Mouse (Mus musculus) hindbrain, embryonic 13.5 days (tissue): ENCODE measurements around the gene Krtap12-1. TPM values are rescaled to one million over a fixed set of nuclear protein-coding genes. Genes with fewer than 3 reads are reported as not detected.
"Not testable (repeated sequence)": the region's sequence is repeated elsewhere in the genome, so short reads cannot be mapped to it uniquely, and the experiment has no call there.

Experiments used
- ATAC-seq: fragments of 200-750 bp; cut with Nextera tagmentation; 2 replicates; pipeline ENCODE4 v1.8.0; 2017; ENCODE audit warnings: moderate TSS enrichment; ENCODE audit not compliant: low FRiP score
- H3K27ac ChIP-seq: fragments of 300-500 bp; sonication (generic); 2 replicates; pipeline ENCODE4 v1.5.1; 2015; ENCODE audit warnings: inconsistent platforms, mild to moderate bottlenecking, moderate library complexity
- H3K27me3 ChIP-seq: fragments of 300-500 bp; sonication (generic); 2 replicates; pipeline ENCODE4 v1.6.1; 2015; ENCODE audit warnings: mild to moderate bottlenecking, inconsistent platforms
- H3K36me3 ChIP-seq: fragments of 300-500 bp; sonication (generic); 2 replicates; pipeline ENCODE4 v1.6.1; 2015; ENCODE audit warnings: mild to moderate bottlenecking, inconsistent platforms
- H3K4me1 ChIP-seq: fragments of 300-500 bp; sonication (generic); replicated peaks from 2 replicates; pipeline ENCODE4 v1.6.1; 2015; ENCODE audit warnings: inconsistent platforms
- H3K4me2 ChIP-seq: fragments of 300-500 bp; sonication (generic); 2 replicates; pipeline ENCODE4 v1.6.1; 2015; ENCODE audit warnings: inconsistent platforms, mild to moderate bottlenecking, moderate library complexity
- H3K4me3 ChIP-seq: fragments of 300-500 bp; sonication (generic); 2 replicates; pipeline ENCODE4 v1.5.1; 2015; ENCODE audit warnings: mild to moderate bottlenecking, inconsistent platforms
- H3K9ac ChIP-seq: fragments of 300-500 bp; sonication (generic); 2 replicates; pipeline ENCODE4 v1.6.1; 2015; ENCODE audit warnings: mild to moderate bottlenecking, inconsistent platforms
- H3K9me3 ChIP-seq: fragments of 300-500 bp; sonication (generic); 2 replicates; pipeline ENCODE4 v1.6.1; 2016; ENCODE audit warnings: inconsistent platforms
- WGBS: fragments of 180-500 bp; shearing (Covaris S2); methylation state at CpG from one replicate; pipeline ENCODE4 v1.1.7; 2015; 5-methylcytosine and 5-hydroxymethylcytosine counted together
- polyA plus RNA-seq: library from polyadenylated mRNA; unstranded; fragments of >200 nt; fragmentation: Nextera tagmentation; extraction: Ambion mirVana; gene quantifications from 2 replicates; pipeline ENCODE4 v1.2.1, GENCODE M21; 2015

Gene Krtap12-1
- polyA plus RNA-seq, 1 experiment from 2014 or later, result not detected

- no peak for ATAC-seq
- Histone ChIP-seq H3K36me3 (no peaks in the 10 kb centered on the region), H3K27ac (no peak overlapping the region), H3K4me3 (no peak overlapping the region), H3K9ac (no peak overlapping the region), H3K4me1 (no peaks in the 10 kb centered on the region), H3K27me3 (no peaks in the 10 kb centered on the region), H3K4me2 (no peak overlapping the region), H3K9me3 (0 out of 2 replicates have a peak, but pooled peaks cover 9% of the 10 kb centered on the region)
- 82% methylated on average over 3 of the region's 3 CpGs for WGBS
Observed at GRCm38 (mm10) chr10:77709831-77710230, 10.6 kb upstream of the Krtap12-1 start.

- H3K9ac ChIP-seq, H3K27me3 ChIP-seq, H3K4me1 ChIP-seq, H3K27ac ChIP-seq, H3K4me3 ChIP-seq, H3K4me2 ChIP-seq, ATAC-seq, H3K36me3 ChIP-seq, H3K9me3 ChIP-seq: not testable (repeated sequence)
Observed at GRCm38 (mm10) chr10:77711157-77711556, 9.2 kb upstream of the Krtap12-1 start, which contains the start of gene Gm10024. Gene Gm10024, plus strand, starts transcription at chr10:77711457.

- WGBS, result 79% methylated on average over 4 of the region's 4 CpGs
Observed at GRCm38 (mm10) chr10:77713734-77714133, 6.7 kb upstream of the Krtap12-1 start.

GRCm38 (mm10) chr10:77715507-77715906, 4.9 kb upstream of the Krtap12-1 start, which contains the start of gene Gm10142:
Gene Gm10142, plus strand, starts transcription at chr10:77715807.
- Histone ChIP-seq H3K4me1 (no peaks in the 10 kb centered on the region), H3K9me3 (peaks cover 7% of the 10 kb centered on the region; the same call in 1 of the 2 replicates), H3K27ac (no peak within 1 kb of the TSS), H3K27me3 (no peaks in the 10 kb centered on the region), H3K4me2 (no peak within 1 kb of the TSS), H3K9ac (no peak within 1 kb of the TSS), H3K36me3 (no peaks in the 10 kb centered on the region), H3K4me3 (no peak within 1 kb of the TSS)
- 74% methylated on average over 1 of the region's 1 CpGs for WGBS
- ATAC-seq, result no peak

More at GRCm38 (mm10) chr10:77713734-77714133, 6.7 kb upstream of the Krtap12-1 start:
- H3K9ac ChIP-seq, result no peak overlapping the region
- H3K4me3 ChIP-seq, result no peak overlapping the region
- 0 out of 2 replicates have a peak, but pooled peaks cover 4% of the 10 kb centered on the region for H3K9me3 ChIP-seq
- H3K36me3 ChIP-seq, result no peaks in the 10 kb centered on the region
- H3K27ac ChIP-seq, result no peak overlapping the region
- no peaks in the 10 kb centered on the region for H3K4me1 ChIP-seq
- no peak for ATAC-seq
- no peaks in the 10 kb centered on the region for H3K27me3 ChIP-seq
- H3K4me2 ChIP-seq, result no peak overlapping the region

GRCm38 (mm10) chr10:77724855-77725254, 4.5 kb downstream of the Krtap12-1 start:
- 76% methylated on average over 8 of the region's 8 CpGs for WGBS
- Histone ChIP-seq H3K4me2 (no peak overlapping the region), H3K9me3 (peaks cover 5% of the 10 kb centered on the region; the same call in 1 of the 2 replicates), H3K27ac (no peak overlapping the region), H3K36me3 (no peaks in the 10 kb centered on the region), H3K9ac (no peak overlapping the region), H3K4me3 (no peak overlapping the region), H3K4me1 (no peaks in the 10 kb centered on the region), H3K27me3 (no peaks in the 10 kb centered on the region)
- ATAC-seq, result no peak

- H3K4me1 ChIP-seq, result no peaks in the 10 kb centered on the region
- no peak for ATAC-seq
- H3K9me3 ChIP-seq, result no peaks in the 10 kb centered on the region
- H3K27me3 ChIP-seq, result no peaks in the 10 kb centered on the region
- no peak within 1 kb of the TSS for H3K27ac ChIP-seq
- 33% methylated on average over 3 of the region's 3 CpGs for WGBS
- H3K4me3 ChIP-seq, result no peak within 1 kb of the TSS
- no peaks in the 10 kb centered on the region for H3K36me3 ChIP-seq
- no peak within 1 kb of the TSS for H3K4me2 ChIP-seq
- no peak within 1 kb of the TSS for H3K9ac ChIP-seq
Observed at GRCm38 (mm10) chr10:77726186-77726585, 5.8 kb downstream of the Krtap12-1 start, which contains the start of gene Gm10100. Gene Gm10100, plus strand, starts transcription at chr10:77726486.

- no peak overlapping the region for H3K9ac ChIP-seq
- H3K4me3 ChIP-seq, result no peak overlapping the region
- H3K36me3 ChIP-seq, result no peaks in the 10 kb centered on the region
- H3K27ac ChIP-seq, result no peak overlapping the region
- H3K27me3 ChIP-seq, result no peaks in the 10 kb centered on the region
- no peaks in the 10 kb centered on the region for H3K4me1 ChIP-seq
- no peaks in the 10 kb centered on the region for H3K9me3 ChIP-seq
- WGBS, result 69% methylated on average over 4 of the region's 4 CpGs
- no peak overlapping the region for H3K4me2 ChIP-seq
- ATAC-seq, result no peak
Observed at GRCm38 (mm10) chr10:77728280-77728679, 7.9 kb downstream of the Krtap12-1 start.

GRCm38 (mm10) chr10:77729241-77729640, 8.8 kb downstream of the Krtap12-1 start:
- no peak for ATAC-seq
- WGBS, result 63% methylated on average over 4 of the region's 4 CpGs
- Histone ChIP-seq H3K9ac (no peak overlapping the region), H3K36me3 (no peaks in the 10 kb centered on the region), H3K4me3 (no peak overlapping the region), H3K27ac (no peak overlapping the region), H3K4me1 (no peaks in the 10 kb centered on the region), H3K9me3 (no peaks in the 10 kb centered on the region), H3K4me2 (no peak overlapping the region), H3K27me3 (no peaks in the 10 kb centered on the region)

- WGBS, result 85% methylated on average over 1 of the region's 1 CpGs
- H3K9ac ChIP-seq, result no peak overlapping the region
- H3K27me3 ChIP-seq, result no peaks in the 10 kb centered on the region
- H3K36me3 ChIP-seq, result no peaks in the 10 kb centered on the region
- no peak overlapping the region for H3K27ac ChIP-seq
- H3K9me3 ChIP-seq, result 0 out of 2 replicates have a peak, but pooled peaks cover 6% of the 10 kb centered on the region
- no peak overlapping the region for H3K4me3 ChIP-seq
- no peak overlapping the region for H3K4me2 ChIP-seq
- ATAC-seq, result no peak
- 0 out of 2 replicates have a peak, but pooled peaks cover 6% of the 10 kb centered on the region for H3K4me1 ChIP-seq
Observed at GRCm38 (mm10) chr10:77735928-77736327, 15.5 kb downstream of the Krtap12-1 start.

GRCm38 (mm10) chr10:77738929-77739328, 18.5 kb downstream of the Krtap12-1 start:
- no peak for ATAC-seq
- Histone ChIP-seq H3K4me3 (no peak overlapping the region), H3K27me3 (no peaks in the 10 kb centered on the region), H3K9me3 (0 out of 2 replicates have a peak, but pooled peaks cover 6% of the 10 kb centered on the region), H3K4me1 (peaks cover 9% of the 10 kb centered on the region; the same call in 1 of the 2 replicates), H3K36me3 (no peaks in the 10 kb centered on the region), H3K9ac (no peak overlapping the region), H3K27ac (no peak overlapping the region), H3K4me2 (no peak overlapping the region)
- WGBS, result 96% methylated on average over 4 of the region's 4 CpGs

- not testable (repeated sequence) for H3K36me3 ChIP-seq, ATAC-seq, H3K27me3 ChIP-seq, H3K9me3 ChIP-seq, H3K4me2 ChIP-seq, H3K4me3 ChIP-seq, H3K4me1 ChIP-seq, H3K9ac ChIP-seq
- 51% methylated on average over 5 of the region's 5 CpGs for WGBS
- 0 out of 2 replicates have a peak within 1 kb of the TSS, but pooled peaks have one; percentile 30 for H3K27ac ChIP-seq
Observed at GRCm38 (mm10) chr10:77741924-77742688, 21.7 kb downstream of the Krtap12-1 start, which contains the start of gene Gm18596. Gene Gm18596, minus strand, starts transcription at chr10:77742638.

- not testable (repeated sequence) for H3K27me3 ChIP-seq, ATAC-seq, H3K27ac ChIP-seq, H3K36me3 ChIP-seq, H3K9me3 ChIP-seq, H3K4me2 ChIP-seq, H3K9ac ChIP-seq, H3K4me1 ChIP-seq, H3K4me3 ChIP-seq
- 86% methylated on average over 1 of the region's 1 CpGs for WGBS
Observed at GRCm38 (mm10) chr10:77750686-77751085, 30.3 kb downstream of the Krtap12-1 start.

GRCm38 (mm10) chr10:77751254-77751653, 30.9 kb downstream of the Krtap12-1 start, which contains the start of gene Gm9736:
Gene Gm9736, minus strand, starts transcription at chr10:77751354.
- WGBS, result 76% methylated on average over 1 of the region's 1 CpGs

More at GRCm38 (mm10) chr10:77751254-77751653, 30.9 kb downstream of the Krtap12-1 start, which contains the start of gene Gm9736:
- H3K4me2 ChIP-seq, H3K9ac ChIP-seq, H3K27ac ChIP-seq, H3K4me3 ChIP-seq, H3K9me3 ChIP-seq, H3K36me3 ChIP-seq, H3K27me3 ChIP-seq, ATAC-seq, H3K4me1 ChIP-seq: not testable (repeated sequence)
